Mouse (Mus musculus) liver, adult 2 months (tissue): ENCODE results near the gene Gm45234. TPM values are rescaled to one million over a fixed set of nuclear protein-coding genes. Genes with fewer than 3 reads are reported as not detected.

Source experiments
- DNase-seq: peaks from one replicate; pipeline ENCODE4 v3.0.0-alpha.2; 2011; ENCODE audit warnings: low read depth, low spot score; ENCODE audit errors: extremely low read depth
- H3K27ac ChIP-seq: fragments of 200-500 bp; replicated peaks from 2 replicates; pipeline ENCODE4 v1.5.1; 2012; ENCODE audit warnings: low read depth, mild to moderate bottlenecking, control low read depth, inconsistent platforms, low read length; ENCODE audit not compliant: insufficient read depth
- H3K27me3 ChIP-seq: fragments of 200-500 bp; 2 replicates; pipeline ENCODE4 v1.6.1; 2012; ENCODE audit warnings: mild to moderate bottlenecking, moderate library complexity, low read length, inconsistent platforms; ENCODE audit not compliant: control insufficient read depth, insufficient read depth
- H3K36me3 ChIP-seq: fragments of 200-500 bp; 2 replicates; pipeline ENCODE4 v1.6.1; 2012; ENCODE audit warnings: low read length, inconsistent platforms; ENCODE audit not compliant: control insufficient read depth, insufficient read depth
- H3K4me1 ChIP-seq: fragments of 200-500 bp; 2 replicates; pipeline ENCODE4 v1.6.1; 2011; ENCODE audit warnings: low read length; ENCODE audit not compliant: control insufficient read depth, insufficient read depth
- H3K4me3 ChIP-seq: fragments of 200-500 bp; 2 replicates; pipeline ENCODE4 v1.5.1; 2011; ENCODE audit warnings: low read depth, mild to moderate bottlenecking, control low read depth, low read length, moderate library complexity; ENCODE audit not compliant: insufficient read depth
- H3K79me2 ChIP-seq: fragments of 200-500 bp; 2 replicates; pipeline ENCODE4 v1.6.1; 2012; ENCODE audit warnings: inconsistent platforms, mild to moderate bottlenecking, low read length, moderate library complexity; ENCODE audit not compliant: control insufficient read depth, insufficient read depth
- H3K9ac ChIP-seq: fragments of 200-500 bp; 2 replicates; pipeline ENCODE4 v1.6.1; 2012; ENCODE audit warnings: low read depth, mild to moderate bottlenecking, control low read depth, inconsistent platforms, low read length
- CTCF ChIP-seq: fragments of 200-500 bp; IDR thresholded peaks from 2 replicates; pipeline ENCODE4 v1.5.1; 2011; ENCODE audit warnings: low read depth, low read length, control low read depth
- POLR2A ChIP-seq: fragments of 200-500 bp; IDR thresholded peaks from 2 replicates; pipeline ENCODE4 v1.6.1; 2011; ENCODE audit warnings: low read length, control low read depth; ENCODE audit not compliant: insufficient read depth; ENCODE audit errors: extremely low read depth
- WGBS: fragments of 180-500 bp; shearing (Covaris S2); methylation state at CpG from one replicate; pipeline ENCODE4 v1.1.7; 2018; 5-methylcytosine and 5-hydroxymethylcytosine counted together
- polyA plus RNA-seq: library from polyadenylated mRNA; depleted of rRNA; stranded (reverse); fragments of >200 nt; gene quantifications from 2 replicates; pipeline ENCODE4 v1.2.3, GENCODE M21; 2012
- total RNA-seq: library from RNA; depleted of rRNA; stranded (reverse); fragments of >200 nt; gene quantifications from 2 replicates; pipeline ENCODE4 v1.2.3, GENCODE M21; 2014

The Gm45234 gene
- total and polyA plus RNA-seq, 2 experiments: not detected

- Histone ChIP-seq H3K27ac (no peak overlapping the region), H3K36me3 (no peaks in the 10 kb centered on the region), H3K4me1 (peaks cover 26% of the 10 kb centered on the region), H3K79me2 (peaks cover 23% of the 10 kb centered on the region), H3K27me3 (no peaks in the 10 kb centered on the region), H3K9ac (no peak overlapping the region), H3K4me3 (no peak overlapping the region)
- 2% methylated on average over 5 of the region's 5 CpGs for WGBS
- no peak for TF ChIP-seq POLR2A
- TF ChIP-seq CTCF: peak; percentile 96
- peak; percentile 73 for DNase-seq
These were observed 3.4 kb upstream of the Gm45234 start for GRCm38 (mm10) chr6:124759259-124759658.

- WGBS: 33% methylated on average over 2 of the region's 2 CpGs
- peak overlapping the region; percentile 39; the same call in 1 of the 2 replicates for H3K27ac ChIP-seq
These were observed 3.0 kb upstream of the Gm45234 start for GRCm38 (mm10) chr6:124758849-124759232.

GRCm38 (mm10) chr6:124757909-124758848, 2.4 kb upstream of the Gm45234 start:
- WGBS: 42% methylated on average over 5 of the region's 5 CpGs
- H3K9ac ChIP-seq: peak overlapping the region; percentile 22; the same call in 1 of the 2 replicates
- peaks cover 33% of the 10 kb centered on the region for H3K4me1 ChIP-seq
- H3K4me3 ChIP-seq: no peak overlapping the region
- H3K79me2 ChIP-seq: peaks cover 27% of the 10 kb centered on the region
- TF ChIP-seq POLR2A: 0 out of 2 replicates have a peak, but pooled peaks have one; percentile 15
- TF ChIP-seq CTCF: no peak
- peak; percentile 82 for DNase-seq
- H3K27ac ChIP-seq: peak overlapping the region; percentile 39
- no peaks in the 10 kb centered on the region for H3K27me3 ChIP-seq
- H3K36me3 ChIP-seq: peaks cover 2% of the 10 kb centered on the region; the same call in 1 of the 2 replicates

More at GRCm38 (mm10) chr6:124758849-124759232, 3.0 kb upstream of the Gm45234 start:
- Histone ChIP-seq H3K9ac (no peak overlapping the region), H3K4me1 (peaks cover 29% of the 10 kb centered on the region), H3K79me2 (peaks cover 23% of the 10 kb centered on the region), H3K4me3 (no peak overlapping the region), H3K36me3 (no peaks in the 10 kb centered on the region), H3K27me3 (no peaks in the 10 kb centered on the region)
- TF ChIP-seq CTCF: no peak
- DNase-seq: no peak

- peak overlapping the region; percentile 71; the same call in 1 of the 2 replicates for H3K4me3 ChIP-seq
- 37% methylated on average over 5 of the region's 5 CpGs for WGBS
- DNase-seq: no peak
- H3K79me2 ChIP-seq: peaks cover 29% of the 10 kb centered on the region
- peak overlapping the region; percentile 100 for H3K9ac ChIP-seq
- no peaks in the 10 kb centered on the region for H3K27me3 ChIP-seq
- TF ChIP-seq POLR2A (no peak), CTCF (no peak)
- H3K27ac ChIP-seq: peak overlapping the region; percentile 46
- peaks cover 33% of the 10 kb centered on the region for H3K4me1 ChIP-seq
- H3K36me3 ChIP-seq: peaks cover 2% of the 10 kb centered on the region; the same call in 1 of the 2 replicates
These were observed 1.6 kb upstream of the Gm45234 start for GRCm38 (mm10) chr6:124757351-124757880.

GRCm38 (mm10) chr6:124756652-124757350, 980 bp upstream of the Gm45234 start:
- Histone ChIP-seq H3K79me2 (peaks cover 35% of the 10 kb centered on the region), H3K27me3 (no peaks in the 10 kb centered on the region), H3K4me1 (peaks cover 36% of the 10 kb centered on the region), H3K9ac (peak overlapping the region; percentile 100), H3K27ac (peak overlapping the region; percentile 76), H3K4me3 (peak overlapping the region; percentile 71), H3K36me3 (peaks cover 2% of the 10 kb centered on the region; the same call in 1 of the 2 replicates)
- peak; percentile 43 for DNase-seq
- 2% methylated on average over 51 of the region's 54 CpGs for WGBS
- TF ChIP-seq POLR2A: peak; percentile 53; the same call in 1 of the 2 replicates
- no peak for TF ChIP-seq CTCF
